Mouse (Mus musculus): ENCODE data around the gene Rhbdd2.
A peak's percentile ranks its signal among the peaks of the same experiment; 100 is the strongest.
"Not testable (repeated sequence)": the region's sequence is repeated elsewhere in the genome, so short reads cannot be mapped to it uniquely, and the experiment has no call there.

The Rhbdd2 gene

GRCm38 (mm10) chr5:135632117-135632796 lies at the start of gene Rhbdd2:
TSS of gene Rhbdd2 (plus strand) at chr5:135632618.
- peak; percentile 98 for DNase-seq (ENCODE audit: low read depth)

DNA sequence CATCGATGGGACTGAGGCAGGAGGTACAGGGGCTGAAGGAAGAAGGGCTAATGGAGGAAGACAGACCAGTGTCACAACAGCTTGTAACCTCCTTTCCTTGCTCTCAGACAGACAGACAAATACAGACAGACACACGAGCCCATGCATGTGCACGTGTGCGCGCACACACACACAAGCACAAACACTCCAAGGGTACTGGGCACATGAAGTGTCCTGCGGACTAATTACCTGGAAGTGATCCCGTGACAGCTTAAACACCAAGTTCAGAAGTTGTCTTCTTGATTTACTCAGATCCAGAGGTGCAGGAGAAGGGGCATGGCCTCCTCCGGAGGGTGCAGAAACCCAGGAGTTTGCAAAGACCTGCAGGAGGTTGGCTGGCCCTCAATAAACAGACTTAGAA lies 46.7 kb upstream of the Rhbdd2 start:
- no peak for DNase-seq (ENCODE audit: low read depth)

- DNase-seq (ENCODE audit: low read depth): peak; percentile 23
These were observed 44.7 kb upstream of the Rhbdd2 start for GRCm38 (mm10) chr5:135587764-135588163.

DNA sequence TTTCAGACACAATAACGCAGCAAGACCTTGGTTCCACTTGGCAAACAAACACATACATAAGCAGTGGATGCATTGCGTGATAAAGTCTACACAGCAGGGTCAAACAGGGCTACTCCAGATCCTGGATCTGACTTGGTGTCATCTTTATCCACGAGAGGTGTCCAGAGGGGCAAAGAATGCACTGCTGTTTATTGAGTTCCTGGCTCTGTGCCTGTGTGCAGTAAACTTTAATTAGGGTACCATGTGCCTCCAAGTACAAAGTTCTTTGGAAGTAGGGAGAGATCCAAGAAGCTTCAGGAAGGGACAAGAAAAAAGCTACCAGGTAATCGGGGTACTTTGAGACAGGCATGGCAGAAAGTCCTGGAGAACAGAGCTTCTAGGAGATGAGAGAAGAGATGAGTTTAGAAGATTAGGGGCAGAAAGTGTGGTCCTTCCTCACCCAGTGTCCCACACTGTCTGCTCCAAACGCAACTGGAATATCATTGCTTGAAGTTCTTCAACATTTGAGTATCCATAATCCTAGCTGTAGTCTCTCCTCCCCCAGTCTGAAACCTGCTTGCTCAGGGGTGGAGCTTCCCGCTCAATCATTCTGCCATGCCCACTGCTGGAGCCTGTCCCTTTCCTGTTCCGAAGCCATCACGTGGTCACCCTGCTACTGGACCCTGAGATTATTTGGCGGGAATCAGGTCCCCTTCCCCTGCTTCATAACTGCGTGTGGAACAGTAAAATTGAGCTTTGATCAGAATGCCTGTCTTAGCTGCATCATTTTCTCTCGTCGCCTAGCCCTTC lies 42.2 kb upstream of the Rhbdd2 start:
- DNase-seq (ENCODE audit: low read depth): no peak

DNA sequence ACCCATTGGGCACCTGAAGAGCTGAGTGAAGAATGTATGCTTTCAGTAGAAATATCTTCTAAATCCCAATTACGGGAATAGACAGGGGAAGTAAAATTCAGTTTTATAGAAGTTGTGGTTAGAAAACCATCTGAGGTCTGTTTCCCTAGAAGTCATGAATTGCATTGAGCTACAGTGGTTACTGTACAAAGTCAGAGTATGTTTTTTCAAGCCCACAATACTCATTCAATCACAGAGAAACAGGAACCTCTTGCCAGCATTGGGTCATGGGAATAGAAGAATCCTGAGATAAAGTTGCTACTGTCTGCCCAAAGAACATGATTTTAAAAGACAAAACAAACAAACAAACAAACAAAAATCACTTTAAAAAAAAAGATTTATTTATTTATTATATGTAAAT lies 27.8 kb upstream of the Rhbdd2 start:
- not testable (repeated sequence) for DNase-seq (ENCODE audit: low read depth)

- not testable (repeated sequence) for DNase-seq (ENCODE audit: low read depth)
These were observed 25.7 kb upstream of the Rhbdd2 start for GRCm38 (mm10) chr5:135606717-135607116.

GRCm38 (mm10) chr5:135607581-135607980 lies 24.8 kb upstream of the Rhbdd2 start:
- DNase-seq (ENCODE audit: low read depth): no peak

DNA sequence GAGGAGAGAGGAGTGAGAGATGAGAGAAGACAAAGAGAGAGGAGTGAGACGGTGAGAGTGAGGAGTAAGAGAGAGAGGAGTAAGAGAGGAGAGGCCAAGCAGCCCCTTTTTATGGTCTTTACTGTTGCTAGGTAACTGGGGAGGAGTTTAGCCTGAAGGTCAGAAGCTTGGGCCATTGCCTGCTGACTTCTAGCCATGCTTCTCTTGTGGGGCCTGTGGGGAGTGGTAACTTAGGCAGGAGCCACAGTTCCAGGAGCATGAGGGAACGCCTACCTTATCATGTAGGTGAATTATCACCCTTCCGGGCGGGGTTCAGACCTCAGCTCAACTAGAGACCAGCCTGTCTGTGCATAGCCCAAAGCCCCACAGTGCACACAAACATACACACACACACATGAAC lies 22.6 kb upstream of the Rhbdd2 start:
- DNase-seq (ENCODE audit: low read depth): no peak

DNA sequence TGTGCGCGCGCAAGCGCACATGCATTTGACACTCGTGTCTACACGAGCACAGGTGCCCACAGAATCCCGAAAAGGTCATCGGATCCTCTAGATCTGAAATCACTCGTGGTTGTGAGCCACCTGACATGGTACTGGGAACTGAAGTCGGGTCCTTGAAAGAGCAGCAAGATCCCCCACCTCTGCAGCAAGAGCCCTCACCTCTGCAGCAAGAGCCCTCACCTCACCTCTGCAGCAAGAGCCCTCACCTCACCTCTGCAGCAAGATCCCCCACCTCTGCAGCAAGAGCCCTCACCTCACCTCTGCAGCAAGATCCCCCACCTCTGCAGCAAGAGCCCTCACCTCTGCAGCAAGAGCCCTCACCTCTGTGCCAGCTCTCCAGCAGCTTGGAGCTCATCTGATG lies 12.7 kb upstream of the Rhbdd2 start:
- DNase-seq (ENCODE audit: low read depth): not testable (repeated sequence)

DNA sequence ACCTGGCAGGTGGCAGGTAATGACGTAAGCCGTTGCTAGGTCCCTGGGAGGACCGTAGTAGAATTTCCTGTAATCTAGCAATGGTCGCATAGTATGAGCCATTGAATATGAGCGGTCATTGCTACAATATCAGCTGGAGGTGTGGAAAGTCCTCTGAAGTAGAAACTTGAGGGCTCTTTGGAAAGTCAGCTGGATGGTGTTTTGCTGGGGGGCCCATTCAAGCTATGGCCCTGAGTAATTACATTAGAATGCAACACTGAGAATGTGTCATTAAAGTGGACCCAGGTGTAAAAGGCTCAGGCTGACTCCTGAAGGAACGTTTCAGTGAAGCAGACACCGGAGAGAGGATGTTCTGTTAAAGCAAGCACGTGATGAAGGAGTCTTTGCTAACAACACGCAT lies 11.9 kb upstream of the Rhbdd2 start:
- no peak for DNase-seq (ENCODE audit: low read depth)

- peak; percentile 62 for DNase-seq (ENCODE audit: low read depth)
These were observed 10.7 kb upstream of the Rhbdd2 start for GRCm38 (mm10) chr5:135621725-135622124.

DNA sequence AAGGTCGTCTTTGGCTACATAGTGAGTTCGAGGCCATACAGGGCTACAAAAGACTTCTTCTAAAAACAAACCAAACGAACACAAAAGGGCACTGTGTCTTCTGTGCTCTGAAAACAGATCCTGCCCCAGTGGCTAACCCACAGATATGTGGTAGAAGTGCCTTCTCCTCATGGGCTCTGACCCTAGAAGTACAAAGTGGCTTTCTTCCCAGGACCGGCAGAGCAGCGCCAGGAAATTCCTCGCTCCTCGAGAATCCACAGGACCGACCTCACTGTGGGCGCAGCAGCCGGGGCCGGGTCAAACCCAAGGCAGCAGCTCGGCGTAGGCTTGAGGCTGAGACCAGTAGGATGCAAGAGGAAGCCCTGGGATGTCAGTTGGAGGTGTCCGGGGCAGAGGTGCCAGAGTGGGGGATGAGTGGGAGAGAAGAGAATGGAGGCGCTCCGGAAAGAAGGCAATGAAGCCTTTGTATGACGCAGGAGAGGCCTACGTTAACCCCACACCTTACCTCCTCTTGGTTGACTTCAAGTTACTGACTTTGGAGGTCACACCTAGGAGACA lies 9.3 kb upstream of the Rhbdd2 start:
- no peak for DNase-seq (ENCODE audit: low read depth)

DNA sequence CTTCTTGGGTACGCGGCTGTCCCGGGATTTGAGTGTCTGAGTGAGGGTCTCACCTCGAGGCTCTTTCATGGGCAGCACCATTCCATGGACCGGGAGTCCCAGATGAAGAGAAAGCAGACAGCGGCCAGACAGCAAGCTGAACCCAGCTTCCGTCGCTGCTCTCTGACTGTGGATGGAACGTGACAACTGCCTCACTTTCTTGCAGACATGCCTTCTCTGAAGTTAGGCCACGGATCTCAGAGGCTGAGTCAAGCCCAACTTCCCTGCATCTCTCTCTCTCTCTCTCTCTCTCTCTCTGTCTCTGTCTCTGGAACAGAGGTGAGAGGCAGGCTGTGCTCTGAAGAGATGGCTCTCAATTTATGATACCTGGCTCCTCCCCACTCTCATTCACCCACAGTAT lies 3.5 kb upstream of the Rhbdd2 start:
- DNase-seq (ENCODE audit: low read depth): no peak

- no peak for DNase-seq (ENCODE audit: low read depth)
These were observed 3.0 kb upstream of the Rhbdd2 start for GRCm38 (mm10) chr5:135629401-135629800.

DNA sequence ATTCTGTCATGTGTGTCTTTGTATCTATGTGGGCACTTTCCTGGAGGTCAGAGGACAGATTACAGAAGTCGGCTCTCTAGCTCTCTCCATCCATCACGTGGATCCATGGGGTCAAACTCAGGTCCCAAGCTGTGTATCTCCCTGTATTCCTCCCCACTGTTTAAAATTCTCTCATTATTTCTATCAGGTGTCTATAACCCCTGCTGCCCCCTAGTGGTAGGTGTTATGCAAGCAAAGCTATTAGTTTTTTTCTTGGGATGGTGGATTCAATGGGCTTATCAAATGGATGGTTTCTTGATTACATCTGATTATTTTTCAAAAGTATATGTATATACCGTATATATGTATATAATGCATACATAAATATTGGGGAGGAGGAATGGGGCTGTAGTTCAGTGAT lies 1.8 kb upstream of the Rhbdd2 start:
- peak; percentile 78 for DNase-seq (ENCODE audit: low read depth)

- no peak for DNase-seq (ENCODE audit: low read depth)
These were observed 353 bp downstream of the Rhbdd2 start for GRCm38 (mm10) chr5:135632797-135633144.

- DNase-seq (ENCODE audit: low read depth): peak; percentile 41
These were observed 7.5 kb downstream of the Rhbdd2 start for GRCm38 (mm10) chr5:135639760-135640458.

- no peak for DNase-seq (ENCODE audit: low read depth)
These were observed 8.0 kb downstream of the Rhbdd2 start for GRCm38 (mm10) chr5:135640459-135640789.

DNA sequence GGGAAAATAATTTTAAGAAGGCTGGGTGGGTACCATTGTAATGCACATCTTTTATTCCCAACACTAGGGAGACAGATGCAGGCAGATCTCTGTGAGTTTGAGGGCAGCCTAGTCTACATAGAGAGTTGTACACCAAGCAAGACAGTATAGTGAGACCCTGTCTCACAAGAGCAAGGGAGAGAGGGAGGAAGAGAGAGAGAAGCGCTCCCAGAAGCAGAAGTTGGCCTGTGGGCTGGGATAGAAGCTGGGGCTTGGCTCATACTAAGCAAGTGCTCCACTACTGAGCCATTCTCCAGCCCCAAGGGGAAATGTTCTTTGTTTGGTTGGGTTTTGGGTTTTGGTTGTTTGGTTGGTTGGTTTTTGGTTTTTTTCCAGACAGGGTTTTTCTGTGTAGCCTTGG lies 8.6 kb downstream of the Rhbdd2 start:
- no peak for DNase-seq (ENCODE audit: low read depth)

DNA sequence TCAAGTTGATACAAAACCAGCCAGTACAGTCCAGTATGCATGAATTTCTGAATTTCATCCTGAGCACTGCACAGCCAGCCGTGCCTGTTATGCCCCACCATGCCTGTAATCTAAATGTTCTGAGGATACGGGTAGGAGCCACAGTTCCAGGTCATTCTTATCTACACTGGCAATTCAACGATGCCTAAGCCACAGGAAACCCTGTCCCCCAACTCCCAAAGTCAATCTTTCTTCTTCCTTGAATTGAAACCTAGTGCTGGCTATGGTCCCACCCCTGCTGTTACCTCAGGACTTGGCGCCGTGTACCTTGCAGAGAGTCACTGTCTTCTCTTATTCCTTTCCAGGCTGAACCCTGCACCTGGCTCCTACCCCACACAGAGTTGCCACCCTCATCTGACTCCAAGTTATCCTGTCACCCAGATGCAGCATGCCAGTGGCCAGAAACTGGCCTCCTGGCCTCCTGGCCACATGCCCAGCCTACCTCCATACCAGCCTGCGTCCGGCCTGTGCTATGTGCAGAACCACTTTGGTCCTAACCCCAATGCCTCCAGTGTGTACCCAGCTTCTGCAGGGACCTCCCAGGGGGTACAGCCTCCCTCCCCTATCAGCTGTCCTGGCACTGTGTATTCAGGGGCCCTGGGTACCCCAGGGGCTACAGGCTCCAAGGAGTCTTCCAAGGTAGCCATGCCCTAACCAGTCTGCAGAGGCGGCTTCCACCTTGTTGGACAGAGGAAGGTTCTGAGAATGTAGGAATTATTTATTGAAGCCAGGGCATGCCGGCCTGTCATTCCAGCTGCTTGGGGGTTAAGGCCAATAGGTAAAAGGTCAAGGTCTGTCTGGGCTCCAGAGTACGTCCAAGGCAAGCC lies 10.5 kb downstream of the Rhbdd2 start:
- DNase-seq (ENCODE audit: low read depth): peak; percentile 79

- DNase-seq (ENCODE audit: low read depth): no peak
These were observed 11.1 kb downstream of the Rhbdd2 start for GRCm38 (mm10) chr5:135643552-135643842.

DNA sequence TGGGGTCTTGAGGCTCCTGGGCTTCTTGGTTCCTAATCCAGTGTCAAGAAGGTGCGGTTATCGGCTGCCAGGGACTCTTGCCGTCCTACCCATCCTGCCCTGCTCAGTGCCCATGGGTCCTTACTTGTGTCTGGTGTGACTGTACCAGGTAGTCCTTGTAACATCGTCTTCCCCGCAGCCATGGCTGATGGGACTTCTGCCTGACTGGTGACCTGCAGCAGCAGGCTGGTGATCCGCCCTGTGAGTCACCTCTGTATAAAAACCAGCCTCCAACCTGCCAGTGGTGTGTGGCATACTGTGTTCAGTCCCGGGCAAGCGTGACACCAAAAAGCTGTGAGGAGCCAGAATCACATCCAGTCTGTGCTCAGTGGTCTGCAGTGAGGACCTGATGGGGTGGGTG lies 11.5 kb downstream of the Rhbdd2 start:
- DNase-seq (ENCODE audit: low read depth): no peak
